Mouse (Mus musculus) thymus, adult 2 months (tissue): ENCODE data around the gene Zfp275. TPM values are rescaled to one million over a fixed set of nuclear protein-coding genes. Genes with fewer than 3 reads are reported as not detected.

Experiments
- DNase-seq: peaks from one replicate; pipeline ENCODE4 v3.0.0; 2021
- H3K27ac ChIP-seq: fragments of 200-500 bp; 2 replicates; pipeline ENCODE4 v1.5.1; 2012; ENCODE audit warnings: low read length, control low read depth; ENCODE audit not compliant: control insufficient read depth, insufficient read depth
- H3K27me3 ChIP-seq: fragments of 200-500 bp; 2 replicates; pipeline ENCODE4 v1.6.1; 2012; ENCODE audit warnings: mild to moderate bottlenecking, low read length, moderate library complexity, mixed read lengths; ENCODE audit not compliant: control insufficient read depth, insufficient read depth
- H3K36me3 ChIP-seq: fragments of 200-500 bp; 2 replicates; pipeline ENCODE4 v1.6.1; 2012; ENCODE audit warnings: mild to moderate bottlenecking, low read length, moderate library complexity; ENCODE audit not compliant: control insufficient read depth, insufficient read depth
- H3K4me1 ChIP-seq: fragments of 200-500 bp; replicated peaks from 2 replicates; pipeline ENCODE4 v1.6.1; 2012; ENCODE audit warnings: low read length; ENCODE audit not compliant: control insufficient read depth, insufficient read depth
- H3K4me3 ChIP-seq: fragments of 200-500 bp; 2 replicates; pipeline ENCODE4 v1.5.1; 2012; ENCODE audit warnings: mild to moderate bottlenecking, low read length, control low read depth, moderate library complexity; ENCODE audit not compliant: control insufficient read depth, insufficient read depth
- CTCF ChIP-seq: fragments of 200-500 bp; IDR thresholded peaks from 2 replicates; pipeline ENCODE4 v1.5.1; 2012; ENCODE audit warnings: mild to moderate bottlenecking, control low read depth, low read length, moderate library complexity, borderline replicate concordance; ENCODE audit not compliant: control insufficient read depth, poor library complexity, insufficient read depth; ENCODE audit errors: extremely low read depth
- POLR2A ChIP-seq: fragments of 200-500 bp; IDR thresholded peaks from 2 replicates; pipeline ENCODE4 v1.6.1; 2012; ENCODE audit warnings: mild to moderate bottlenecking, low read length, control low read depth, moderate library complexity; ENCODE audit not compliant: control insufficient read depth, poor library complexity, insufficient read depth; ENCODE audit errors: extremely low read depth
- WGBS: fragments of 180-500 bp; shearing (Covaris S2); methylation state at CpG from one replicate; pipeline ENCODE4 v1.1.7; 2018; 5-methylcytosine and 5-hydroxymethylcytosine counted together
- polyA plus RNA-seq: library from polyadenylated mRNA; depleted of rRNA; stranded (reverse); fragments of >200 nt; gene quantifications from 2 replicates; pipeline ENCODE4 v1.2.3, GENCODE M21; 2012

Zfp275 gene
- polyA plus RNA-seq, 1 experiment, result 30.6 TPM

DNA sequence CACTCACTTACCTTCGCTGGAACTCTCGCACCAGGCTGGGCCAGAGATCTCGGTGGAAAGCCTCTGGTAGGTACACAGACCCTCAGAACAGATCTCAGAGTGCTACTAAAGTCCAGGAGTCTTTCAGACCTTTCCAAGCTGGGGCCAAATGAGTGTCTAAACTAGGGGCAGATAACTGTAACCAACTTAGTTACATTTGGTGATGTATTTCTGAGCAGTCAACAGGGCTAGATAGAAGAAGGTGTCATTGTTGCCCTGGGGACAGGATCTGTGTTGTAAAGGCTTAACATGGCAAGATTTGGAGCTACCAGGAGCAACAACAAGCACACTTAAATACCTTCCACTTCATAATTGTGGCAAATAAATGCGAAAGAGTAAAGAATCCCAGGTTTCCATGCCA lies 5.7 kb upstream of the Zfp275 start, which contains the start of gene Gm45015:
Gene Gm45015 (minus strand): TSS at position 101 of the 400 bp plus-strand sequence.
- Histone ChIP-seq H3K36me3 (no peaks in the 10 kb centered on the region), H3K27me3 (no peaks in the 10 kb centered on the region), H3K27ac (no peak within 1 kb of the TSS), H3K4me1 (no peaks in the 10 kb centered on the region), H3K4me3 (no peak within 1 kb of the TSS)
- 95% methylated on average over 4 of the region's 4 CpGs for WGBS
- DNase-seq, result no peak
- TF ChIP-seq CTCF (no peak), POLR2A (no peak)

DNA sequence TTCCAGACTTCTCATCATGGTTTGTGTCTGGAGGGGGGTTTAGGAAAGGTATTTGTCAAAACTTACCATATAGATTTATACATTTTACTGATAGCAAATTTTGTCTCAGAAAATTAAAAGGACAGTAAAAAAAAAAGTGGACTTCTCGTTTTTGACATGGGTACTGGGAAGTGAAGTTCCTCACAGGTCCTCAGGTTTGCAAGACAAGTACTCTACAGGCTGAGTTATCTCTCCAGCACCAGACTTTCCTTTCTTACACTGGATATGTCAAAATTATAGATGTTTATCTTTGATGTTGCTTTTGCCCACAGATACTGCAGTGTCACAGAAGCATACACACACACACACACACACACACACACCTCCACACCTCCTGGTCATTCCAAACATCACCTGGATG lies 948 bp upstream of the Zfp275 start:
- no peaks in the 10 kb centered on the region for H3K27me3 ChIP-seq
- H3K4me3 ChIP-seq, result no peak overlapping the region
- TF ChIP-seq POLR2A, result no peak
- TF ChIP-seq CTCF, result no peak
- no peak overlapping the region for H3K27ac ChIP-seq
- H3K4me1 ChIP-seq, result peaks cover 5% of the 10 kb centered on the region; the same call in 1 of the 2 replicates
- WGBS, result 26% methylated on average over 1 of the region's 1 CpGs
- no peak for DNase-seq
- H3K36me3 ChIP-seq, result no peaks in the 10 kb centered on the region

DNA sequence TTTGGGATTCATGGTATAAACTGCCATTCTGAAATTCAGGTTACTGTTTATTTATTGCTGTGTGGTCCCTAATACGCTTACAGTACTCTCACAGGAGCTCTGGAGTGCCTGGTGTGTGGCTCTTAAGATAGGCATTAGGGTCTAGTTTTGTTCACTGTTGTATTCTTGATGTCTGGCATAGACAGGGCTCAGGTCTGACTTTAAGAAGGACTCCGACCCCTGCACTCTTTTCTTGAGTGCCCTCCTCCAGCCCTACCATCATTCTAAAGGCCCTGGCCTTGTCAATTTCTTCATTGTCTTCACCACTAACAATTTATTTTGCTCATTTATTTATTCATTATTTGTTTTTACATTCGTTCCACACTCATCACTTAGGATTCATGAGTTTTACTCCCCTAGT lies 353 bp upstream of the Zfp275 start:
- no peak for DNase-seq
- WGBS, result 49% methylated on average over 3 of the region's 3 CpGs
- H3K4me1 ChIP-seq, result peaks cover 5% of the 10 kb centered on the region; the same call in 1 of the 2 replicates
- TF ChIP-seq CTCF (no peak), POLR2A (no peak)
- H3K4me3 ChIP-seq, result no peak overlapping the region
- no peak overlapping the region for H3K27ac ChIP-seq
- no peaks in the 10 kb centered on the region for H3K27me3 ChIP-seq
- no peaks in the 10 kb centered on the region for H3K36me3 ChIP-seq

DNA sequence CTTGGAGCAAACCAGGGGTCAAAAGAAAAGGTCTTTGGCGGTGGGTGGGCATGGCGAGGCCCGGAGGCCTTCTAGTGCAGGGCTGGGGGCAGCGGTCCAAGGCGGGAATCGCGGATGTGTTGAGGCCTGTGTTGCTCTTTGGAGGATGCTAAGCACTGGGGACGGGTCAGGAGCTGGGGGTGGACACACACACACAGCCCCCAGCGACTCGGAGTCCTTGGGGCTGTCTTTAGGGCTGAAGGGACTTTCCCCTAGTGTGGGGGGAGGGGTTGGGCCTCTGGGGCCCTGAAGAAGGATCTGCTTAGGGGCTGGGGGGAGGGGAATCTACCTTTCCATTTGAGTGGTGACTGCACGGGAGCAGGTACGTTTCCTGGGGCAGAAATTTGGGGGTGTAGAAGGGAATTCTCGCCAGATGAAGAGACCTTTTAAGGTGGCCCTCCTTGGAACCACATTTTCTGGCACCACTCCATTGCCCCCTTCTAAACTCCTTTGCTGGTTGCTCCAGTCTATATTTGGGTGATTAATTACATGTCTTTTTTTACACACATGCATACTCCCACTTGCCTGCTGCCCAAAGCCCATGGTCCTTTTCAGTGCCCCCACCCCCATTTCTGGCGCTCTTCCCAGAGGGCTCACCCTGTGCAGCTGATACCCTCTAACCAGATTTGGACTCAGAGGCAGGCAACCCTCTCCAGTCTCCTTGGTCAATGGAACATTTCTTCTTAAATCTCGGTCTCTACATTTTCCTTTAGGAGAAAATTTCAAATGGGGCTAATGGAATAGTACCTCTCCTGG lies 717 bp downstream of the Zfp275 start:
- no peaks in the 10 kb centered on the region for H3K36me3 ChIP-seq
- WGBS, result 8% methylated on average over 15 of the region's 15 CpGs
- H3K4me3 ChIP-seq, result peak overlapping the region; percentile 100
- TF ChIP-seq POLR2A (no peak), CTCF (no peak)
- peak; percentile 20 for DNase-seq
- H3K27me3 ChIP-seq, result no peaks in the 10 kb centered on the region
- peaks cover 5% of the 10 kb centered on the region; the same call in 1 of the 2 replicates for H3K4me1 ChIP-seq
- H3K27ac ChIP-seq, result peak overlapping the region; percentile 28

DNA sequence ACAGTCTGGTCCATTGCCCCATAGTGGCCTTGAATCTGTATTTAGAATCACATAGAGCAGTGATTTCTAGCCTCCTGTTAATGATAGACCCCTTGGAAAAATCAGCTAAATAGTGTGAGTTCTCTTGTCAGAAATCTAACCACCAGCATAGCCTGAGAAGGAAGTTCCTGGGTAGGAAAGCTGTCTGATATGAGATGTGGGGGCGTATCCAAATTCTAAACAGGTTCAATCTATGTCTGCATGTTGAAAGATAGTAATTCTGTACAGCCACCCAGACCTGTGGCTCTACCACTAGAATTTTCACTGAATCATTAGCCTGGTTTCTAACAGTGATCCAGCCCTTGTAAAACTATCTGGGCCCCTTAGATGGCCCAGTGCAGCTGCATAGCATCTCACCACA lies 1.4 kb downstream of the Zfp275 start:
- Histone ChIP-seq H3K27me3 (no peaks in the 10 kb centered on the region), H3K27ac (no peak overlapping the region), H3K36me3 (no peaks in the 10 kb centered on the region), H3K4me3 (no peak overlapping the region), H3K4me1 (peaks cover 5% of the 10 kb centered on the region; the same call in 1 of the 2 replicates)
- 80% methylated on average over 1 of the region's 1 CpGs for WGBS
- DNase-seq, result no peak
- TF ChIP-seq CTCF (no peak), POLR2A (no peak)

DNA sequence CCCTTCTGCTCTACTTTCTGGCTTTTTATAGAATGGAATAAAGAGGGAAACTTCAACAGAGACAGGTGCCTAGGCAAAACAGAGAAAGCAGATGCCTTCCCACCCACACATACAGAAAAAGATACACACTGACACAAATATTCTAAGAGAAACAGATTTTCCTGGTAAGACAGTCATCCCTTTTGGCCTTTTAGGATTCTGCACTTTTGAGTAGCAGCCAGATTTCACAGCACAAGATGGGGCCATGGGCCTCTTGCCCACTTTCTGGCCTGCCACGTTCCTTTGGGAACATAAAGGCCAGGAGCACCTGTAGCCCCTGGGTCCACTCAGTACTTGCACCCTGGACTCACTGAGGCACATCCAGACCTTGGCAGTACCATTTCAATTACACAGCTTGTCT lies 1.9 kb downstream of the Zfp275 start:
- no peaks in the 10 kb centered on the region for H3K36me3 ChIP-seq
- no peak overlapping the region for H3K4me3 ChIP-seq
- peaks cover 5% of the 10 kb centered on the region; the same call in 1 of the 2 replicates for H3K4me1 ChIP-seq
- 100% methylated on average over 1 of the region's 1 CpGs for WGBS
- DNase-seq, result no peak
- no peaks in the 10 kb centered on the region for H3K27me3 ChIP-seq
- no peak for TF ChIP-seq POLR2A
- TF ChIP-seq CTCF, result no peak
- no peak overlapping the region for H3K27ac ChIP-seq
